Mouse (Mus musculus) lung, postnatal 25 days (tissue): Measurements from ENCODE around the gene Coro7.
"Not testable (repeated sequence)": the region's sequence is repeated elsewhere in the genome, so short reads cannot be mapped to it uniquely, and the experiment has no call there.

Experiments used
- DNase-seq: peaks from one replicate; pipeline ENCODE4 v3.0.0; 2022; ENCODE audit warnings: low spot score

Coro7 gene

DNA sequence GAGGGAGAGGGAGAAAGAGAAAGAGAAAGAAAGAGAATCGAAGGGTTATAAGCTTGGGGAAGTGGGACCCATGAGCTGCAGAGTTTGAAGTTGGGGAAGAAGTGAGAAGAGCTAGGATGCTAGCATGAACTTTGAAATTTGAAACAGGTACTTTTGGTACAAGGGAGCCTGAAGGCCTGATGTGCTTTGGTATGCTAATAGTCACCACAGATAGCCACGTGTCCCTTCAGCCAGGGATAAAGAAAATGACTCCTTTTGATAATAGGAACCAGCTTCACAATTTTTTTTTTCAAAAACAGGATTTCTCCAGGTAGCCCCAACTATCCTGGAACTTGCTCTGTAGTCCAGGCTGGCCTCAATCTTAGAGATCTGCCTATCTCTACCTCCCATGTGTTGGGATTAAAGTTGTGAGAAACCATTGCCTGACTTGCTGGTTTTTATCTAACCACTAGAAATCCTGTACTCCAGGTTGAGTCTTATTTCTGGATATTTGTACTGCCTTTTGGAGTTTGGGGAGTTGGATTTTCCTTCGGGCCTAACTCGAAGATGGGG, 3.1 kb upstream of the Coro7 start:
- DNase-seq, result no peak

DNA sequence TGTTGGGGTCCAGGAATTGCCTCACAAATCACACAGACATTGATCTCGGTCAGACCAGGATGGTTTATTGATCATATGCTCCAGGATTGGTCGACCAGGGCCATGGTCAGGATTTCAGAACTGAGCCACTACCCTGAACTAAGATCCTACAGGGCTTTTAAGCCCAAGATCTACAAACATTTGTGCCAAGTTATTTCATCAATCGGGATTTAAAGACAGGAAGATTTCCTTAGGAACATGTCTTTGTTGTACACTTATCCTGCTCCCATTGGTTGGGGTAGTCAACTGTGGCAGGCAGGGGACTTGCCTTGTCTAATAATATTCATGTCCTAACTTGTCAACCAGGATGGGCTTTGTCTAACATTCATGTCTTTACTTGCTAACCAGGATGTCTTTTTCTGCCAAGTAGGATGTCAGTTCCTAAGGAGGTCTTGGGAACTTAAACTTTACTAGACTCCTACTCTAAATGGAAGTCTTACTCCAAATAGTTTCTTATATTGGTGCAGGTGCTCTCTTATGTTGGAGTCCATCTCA, 1.4 kb upstream of the Coro7 start:
- DNase-seq, result not testable (repeated sequence)

DNA sequence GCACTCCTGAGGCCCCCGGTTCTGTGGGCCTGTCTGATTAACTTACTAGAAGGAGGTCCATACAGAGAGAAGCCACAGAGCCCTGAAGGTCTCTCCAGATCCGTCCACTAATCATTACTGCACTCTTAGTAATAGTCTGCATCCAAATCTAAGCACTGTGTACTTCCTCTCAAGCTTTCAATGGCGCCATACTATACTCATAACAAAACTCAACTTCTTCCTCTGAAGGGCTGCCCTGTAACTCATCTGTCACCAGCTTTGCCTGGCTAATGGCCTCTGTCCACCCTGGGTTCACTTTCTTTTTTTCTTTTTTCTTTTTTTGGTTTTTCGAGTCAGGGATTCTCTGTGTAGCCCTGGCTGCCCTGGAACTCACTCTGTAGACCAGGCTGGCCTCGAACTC, 1.5 kb downstream of the Coro7 start:
- DNase-seq, result no peak

DNA sequence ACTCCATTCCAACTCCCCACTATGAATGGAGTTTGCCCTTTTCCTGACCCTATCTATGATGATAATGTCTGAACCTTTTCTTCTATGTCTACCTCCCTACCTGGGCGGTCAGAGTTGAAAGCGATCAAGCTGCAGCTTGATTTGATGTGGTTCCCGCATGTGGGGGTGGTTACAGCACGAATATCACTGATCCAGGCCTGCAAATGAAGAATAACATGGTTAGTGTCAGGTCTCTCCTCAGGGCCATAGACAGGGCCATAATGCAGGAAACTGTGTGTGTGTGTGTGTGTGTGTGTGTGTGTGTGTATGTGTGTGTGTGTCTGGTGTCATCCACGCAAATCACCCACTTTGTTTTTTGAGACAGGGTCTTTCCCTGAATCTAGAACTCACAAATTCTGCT, 2.7 kb downstream of the Coro7 start:
- DNase-seq, result no peak

DNA sequence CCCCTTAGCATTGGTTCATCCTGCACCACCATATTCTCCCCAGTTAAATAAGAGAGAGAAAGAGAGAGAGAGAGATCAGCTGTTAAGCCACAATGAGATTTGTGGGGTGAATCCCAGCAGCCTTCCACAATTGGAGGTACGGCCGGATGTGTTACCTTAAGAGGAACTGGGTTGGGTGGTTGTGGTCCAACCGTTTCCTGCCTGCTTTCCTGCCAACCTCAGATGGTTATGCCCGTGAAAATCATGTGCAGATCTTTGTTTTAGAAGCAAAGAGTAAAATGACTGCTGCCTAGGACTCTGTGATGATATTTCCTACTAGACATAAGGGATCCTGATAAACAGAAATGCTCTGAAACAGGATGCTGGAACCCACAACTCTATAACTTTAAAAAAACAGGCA, 5.5 kb downstream of the Coro7 start:
- no peak for DNase-seq

DNA sequence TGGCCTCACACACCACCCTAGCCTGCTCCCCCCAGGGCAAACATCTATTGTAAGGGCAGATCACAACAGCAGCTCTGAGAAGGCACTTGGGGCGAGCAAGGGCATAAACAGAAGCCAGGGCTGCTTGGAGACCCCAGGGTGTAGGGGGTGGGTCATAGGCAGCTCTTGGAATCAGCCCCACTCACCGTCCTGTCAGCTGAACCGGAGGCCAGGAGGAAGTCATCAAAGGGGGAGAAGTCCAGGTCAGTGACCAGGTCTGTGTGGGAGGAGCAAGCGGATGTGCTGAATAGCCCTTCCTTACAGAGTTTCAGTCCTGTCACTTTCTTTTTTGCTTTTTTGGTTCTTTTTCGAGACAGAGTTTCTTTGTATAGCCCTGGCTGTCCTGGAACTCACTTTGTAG, 9.3 kb downstream of the Coro7 start:
- DNase-seq, result no peak

DNA sequence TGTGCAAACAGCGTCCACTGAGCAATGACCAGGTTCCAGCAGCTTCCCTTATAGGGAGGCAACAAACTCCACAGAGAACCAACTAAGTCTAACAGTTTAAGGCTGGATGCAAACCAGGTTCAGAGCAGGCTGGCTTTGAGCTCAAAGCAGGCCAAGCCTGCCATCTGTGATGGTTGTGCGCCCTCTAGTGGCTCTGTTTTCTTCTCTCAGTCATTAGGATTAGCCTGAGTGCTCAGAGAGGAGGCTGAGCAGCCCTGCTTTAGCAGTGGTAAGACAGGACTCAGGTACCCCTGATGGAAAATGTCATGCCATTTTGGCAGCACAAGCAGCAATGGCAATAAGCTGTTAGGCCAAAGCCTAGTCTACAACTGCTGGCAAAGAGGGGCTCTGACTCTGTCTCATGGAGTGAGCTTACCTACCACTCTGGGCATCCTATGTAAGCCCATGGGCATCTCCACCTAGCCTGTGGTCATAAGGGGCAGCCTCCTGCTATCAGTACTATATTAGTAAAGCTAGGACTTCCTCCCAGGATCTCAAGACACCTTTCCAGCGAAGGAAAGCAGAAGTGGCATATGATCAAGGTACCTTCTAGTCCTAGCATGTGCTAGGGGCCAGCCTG, 12.3 kb downstream of the Coro7 start:
- peak; percentile 88 for DNase-seq

DNA sequence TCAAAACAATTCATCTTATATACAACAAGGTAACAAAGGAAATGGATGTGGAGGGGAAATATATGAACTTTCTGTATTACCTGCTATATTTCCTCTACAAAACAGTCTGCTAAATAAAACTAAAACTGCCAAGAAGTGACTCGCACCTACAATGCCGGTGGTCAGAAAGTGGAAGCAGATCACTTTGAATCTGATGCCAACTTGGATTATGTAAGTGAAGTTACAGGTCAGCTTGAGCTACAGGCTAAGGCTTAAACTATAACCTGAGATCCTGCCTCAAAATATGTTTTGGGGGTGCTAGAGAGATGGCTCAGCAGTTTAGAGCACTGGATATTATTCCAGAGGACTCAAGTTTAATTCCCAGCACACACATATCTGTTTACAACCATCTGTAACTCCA, 13.9 kb downstream of the Coro7 start:
- DNase-seq, result no peak

DNA sequence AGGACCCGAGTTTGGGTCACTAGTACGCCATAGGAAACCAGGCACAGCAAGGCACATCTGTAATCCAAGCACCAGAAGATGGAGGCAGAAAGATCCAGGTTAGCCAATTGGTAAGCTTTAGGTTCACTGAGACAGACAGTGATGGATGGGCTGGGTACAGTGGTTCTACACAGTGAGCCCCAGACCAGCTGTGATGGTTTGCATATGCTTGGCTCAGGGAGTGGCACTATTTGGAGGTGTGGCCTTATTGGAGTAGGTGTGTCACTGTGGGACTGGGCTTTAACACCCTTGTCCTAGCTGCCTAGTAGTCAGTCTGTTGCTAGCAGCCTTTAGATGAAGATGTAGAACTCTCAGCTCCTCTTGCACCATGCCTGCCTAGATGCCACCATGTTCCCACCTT, 15.8 kb downstream of the Coro7 start:
- DNase-seq, result no peak

DNA sequence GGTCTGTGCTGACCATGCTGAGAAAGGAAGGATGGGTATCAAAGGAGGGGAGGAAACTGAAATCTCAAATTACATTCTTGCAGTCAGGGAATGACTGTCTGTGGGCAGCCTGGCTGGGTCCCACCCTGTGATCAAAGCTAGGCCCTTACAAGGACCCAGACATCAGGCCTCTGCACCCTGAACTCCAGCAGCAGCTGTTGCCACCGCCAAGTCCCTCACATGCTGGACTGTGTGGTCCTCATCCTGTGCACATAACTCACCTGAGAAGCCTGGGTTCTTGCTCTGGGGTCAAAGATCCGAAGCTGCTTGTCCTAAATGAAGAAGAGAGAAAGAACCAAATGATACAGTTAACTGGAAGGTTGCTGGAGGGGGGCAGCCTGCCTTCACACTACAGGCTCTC, 18.0 kb downstream of the Coro7 start:
- no peak for DNase-seq

DNA sequence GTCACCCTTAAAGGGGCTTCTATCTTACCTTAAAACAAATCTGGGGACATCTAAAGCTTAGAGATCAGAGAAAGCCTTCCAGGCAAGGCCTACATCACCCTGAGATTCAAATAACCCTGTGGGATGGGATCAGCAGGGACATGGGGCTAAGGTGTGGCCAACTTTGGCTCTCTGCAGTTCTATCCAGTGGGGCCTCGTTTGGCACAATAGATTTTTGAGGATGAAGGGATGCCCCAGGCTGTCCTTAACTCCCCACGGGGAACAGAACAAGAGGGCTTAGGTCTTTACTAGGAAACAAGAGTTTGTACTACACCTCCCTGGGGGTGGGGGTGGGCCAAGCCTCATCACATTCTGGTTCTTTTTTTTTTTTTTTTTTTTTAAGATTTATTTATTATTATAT, 20.3 kb downstream of the Coro7 start:
- no peak for DNase-seq

DNA sequence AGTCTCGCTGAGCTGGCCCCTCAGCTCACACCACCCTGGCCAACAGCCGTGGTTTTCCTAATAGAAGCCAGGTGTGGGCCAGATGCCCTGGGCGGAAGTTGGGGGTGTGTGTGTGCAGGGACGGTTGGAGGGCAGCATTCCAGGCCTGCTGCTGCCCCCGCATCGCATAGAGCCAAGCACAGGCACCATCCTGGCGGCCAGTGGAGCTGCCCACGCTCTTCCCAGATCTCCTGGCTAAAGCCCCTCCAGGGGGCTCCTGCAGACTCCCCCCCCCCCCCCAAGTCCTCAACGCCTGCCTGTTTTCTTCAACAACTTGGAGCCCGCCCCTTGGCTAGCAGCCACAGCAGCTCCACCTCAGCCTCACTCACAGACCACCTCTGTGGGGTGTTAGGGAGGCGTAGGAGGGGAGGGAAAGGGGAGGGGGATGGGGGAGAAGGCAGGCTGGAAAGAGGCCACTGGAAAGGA, 20.8 kb downstream of the Coro7 start:
- DNase-seq, result no peak

DNA sequence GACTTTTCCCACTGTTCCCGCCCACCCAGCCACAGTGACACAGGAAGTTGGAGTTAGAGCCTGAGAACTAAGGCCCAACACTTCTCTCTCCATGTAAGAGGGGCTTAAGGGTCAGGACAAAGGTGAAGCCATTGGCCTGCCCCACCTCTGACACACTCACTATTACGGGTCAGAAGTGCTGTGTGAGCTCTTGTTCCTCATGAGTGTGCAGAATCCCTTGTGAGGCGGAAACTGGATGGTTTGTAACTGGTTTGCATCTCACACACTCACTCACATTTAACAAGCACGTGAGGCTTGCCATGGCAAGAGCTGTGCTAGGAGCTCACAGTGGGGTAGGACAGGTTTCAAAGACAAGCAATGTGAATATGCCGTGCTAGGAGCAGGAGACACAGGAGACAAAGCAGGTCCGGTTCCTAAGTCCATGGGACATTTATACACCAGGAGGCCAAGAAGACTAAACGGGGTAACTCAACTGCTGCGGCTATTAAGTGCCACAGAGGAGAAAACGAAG, 23.0 kb downstream of the Coro7 start:
- no peak for DNase-seq

DNA sequence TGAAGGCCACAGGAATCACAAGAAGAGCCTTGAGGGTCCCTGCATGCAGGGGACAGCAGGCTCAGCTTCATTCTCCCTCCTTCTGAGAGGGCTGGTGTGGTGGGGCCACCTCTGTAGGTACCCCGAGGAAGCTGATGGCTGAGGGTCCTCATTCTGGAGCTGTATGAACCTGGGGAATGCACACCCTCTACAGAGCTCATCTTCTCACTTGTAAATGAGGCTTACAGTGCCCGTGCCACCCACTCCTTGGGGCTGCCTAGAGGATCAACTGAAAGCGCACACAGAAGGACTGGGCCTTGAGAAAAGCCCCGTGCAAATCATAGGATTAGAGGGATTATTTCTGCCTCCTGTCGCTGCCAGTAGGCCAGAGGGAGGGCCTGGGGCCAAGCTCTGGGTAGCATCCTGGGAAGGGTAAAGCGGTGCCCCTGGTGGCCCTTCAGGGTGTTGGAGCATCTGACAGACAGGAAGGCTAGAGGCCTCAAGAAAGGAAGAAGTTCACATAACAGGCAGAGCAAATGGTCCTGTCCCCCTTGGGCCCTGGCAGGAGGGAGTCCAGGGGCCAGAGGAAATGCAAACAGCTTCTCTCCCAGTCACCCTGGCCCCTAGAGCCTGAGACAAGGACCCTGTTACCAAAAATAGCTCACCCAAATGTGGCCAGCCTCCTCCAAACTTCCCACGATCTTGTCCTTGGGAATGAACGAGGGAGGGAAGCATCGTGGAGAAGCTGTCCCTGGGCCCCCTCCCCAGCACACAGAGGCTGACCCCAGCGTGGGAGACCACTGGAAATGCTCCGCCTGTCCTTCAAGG, 23.6 kb downstream of the Coro7 start:
- DNase-seq, result no peak

DNA sequence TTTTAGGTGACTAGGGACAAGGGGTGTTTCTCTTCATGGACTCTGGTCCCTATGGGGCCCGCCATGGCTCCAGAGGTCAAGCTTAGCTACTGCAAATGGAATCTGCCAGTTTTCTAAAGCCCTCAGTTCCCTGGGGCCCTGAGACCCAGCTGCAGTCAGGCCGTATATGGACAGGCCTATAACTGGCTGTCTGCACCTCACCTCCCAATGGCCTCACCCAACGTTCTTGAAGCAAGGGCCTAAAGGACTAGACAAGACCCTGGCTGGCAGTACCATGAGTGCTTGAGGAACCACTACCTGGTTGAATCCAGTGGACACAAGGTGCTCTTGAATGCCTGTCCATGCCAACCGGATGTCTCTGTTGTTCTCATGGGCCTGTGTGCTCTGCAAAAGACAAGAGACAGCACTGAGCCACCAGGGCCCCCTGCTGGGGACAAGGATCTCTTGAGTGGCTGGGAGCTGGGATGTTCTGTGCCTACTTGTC, 24.3 kb downstream of the Coro7 start:
- DNase-seq, result peak; percentile 50

DNA sequence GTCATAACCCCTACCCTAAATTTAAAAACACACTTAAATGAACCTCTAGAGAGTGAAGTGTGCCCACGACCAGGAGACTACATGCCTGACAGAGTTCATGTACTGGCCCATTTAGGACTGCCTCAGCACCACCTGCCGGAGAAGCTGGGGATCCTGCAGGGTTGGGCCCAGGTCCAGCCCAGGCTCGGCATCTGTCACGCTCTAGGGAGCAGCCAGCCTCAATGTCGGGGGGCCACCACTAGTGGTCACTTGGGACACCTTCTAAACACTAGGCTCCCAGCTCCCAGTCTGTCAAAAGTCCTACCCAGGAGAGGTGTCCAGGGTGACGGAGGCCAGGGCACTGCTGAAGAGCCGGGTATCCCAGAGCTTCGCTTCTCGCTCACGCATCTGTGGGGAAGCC, 24.9 kb downstream of the Coro7 start:
- DNase-seq, result no peak

DNA sequence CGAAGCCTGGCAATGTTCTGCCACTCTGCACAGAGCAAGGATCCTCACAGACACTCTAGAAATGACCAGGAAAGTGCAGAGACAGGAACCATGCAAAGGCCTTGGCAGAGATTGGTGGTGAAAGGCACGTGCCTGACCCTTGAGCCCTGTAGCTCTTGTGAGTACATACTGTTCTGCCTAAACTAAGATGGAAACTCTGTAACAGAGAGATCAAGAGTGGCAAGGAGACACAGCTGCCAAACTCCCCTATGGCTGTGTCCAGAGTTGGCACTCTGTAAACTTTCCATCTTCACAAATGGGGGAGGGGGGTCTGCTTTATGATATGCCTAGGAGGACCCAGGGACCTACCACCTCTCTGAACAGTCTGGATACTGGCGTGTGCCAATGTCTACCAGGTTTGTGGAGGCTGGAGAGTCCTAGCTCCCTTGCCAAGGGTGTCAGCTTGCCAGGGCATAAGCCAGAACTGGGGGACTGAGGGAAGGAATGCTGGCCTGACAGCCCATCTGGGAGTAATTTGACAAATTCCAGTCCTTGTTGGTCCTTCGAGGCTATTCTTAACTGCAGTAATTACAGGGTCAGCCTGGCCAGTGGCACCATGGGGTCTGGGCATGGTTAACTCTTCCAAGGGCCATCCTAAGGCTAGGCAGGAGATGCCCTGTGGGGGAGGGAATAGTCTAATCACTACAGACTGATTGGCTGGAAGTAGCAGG, 26.7 kb downstream of the Coro7 start:
- peak; percentile 55 for DNase-seq

DNA sequence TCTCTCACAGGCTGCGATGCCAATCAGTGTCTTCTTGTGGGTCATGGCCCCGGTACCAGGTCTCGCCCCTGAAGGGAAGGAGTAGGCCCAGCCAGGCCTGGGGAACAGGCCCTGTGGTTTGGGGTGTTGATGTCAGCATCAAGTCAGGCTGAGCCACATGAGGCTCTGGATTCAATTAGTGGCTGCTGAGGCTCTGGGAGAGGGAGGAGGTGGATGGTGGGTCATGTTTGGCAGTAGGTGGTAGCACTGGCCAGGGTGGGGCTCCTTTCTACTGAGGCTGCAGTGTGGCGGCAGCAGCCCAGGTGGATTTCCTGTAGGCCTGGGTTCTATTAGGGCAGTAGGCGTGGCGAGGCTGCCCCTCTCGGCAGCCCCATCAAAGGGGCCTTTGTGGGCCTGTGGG, 28.0 kb downstream of the Coro7 start:
- no peak for DNase-seq

DNA sequence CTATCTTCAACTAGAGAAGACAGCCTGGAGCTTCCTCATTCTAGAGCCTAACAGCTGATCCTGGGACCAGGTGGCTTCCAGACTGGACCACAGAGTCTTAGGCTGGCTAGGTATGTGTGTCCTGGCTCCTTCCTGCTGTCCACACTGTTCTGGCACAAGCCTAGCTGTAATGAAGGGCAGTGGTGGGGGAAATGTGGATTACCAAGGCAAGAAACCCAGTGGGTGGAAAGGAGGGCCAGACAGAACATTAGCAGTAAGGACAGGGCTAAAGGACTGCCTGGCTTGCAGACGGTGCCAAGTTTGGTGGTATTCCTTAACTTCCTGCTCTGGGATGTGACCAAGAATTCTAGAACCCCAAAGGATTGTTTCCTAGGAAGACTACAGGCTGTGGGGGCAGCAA, 28.5 kb downstream of the Coro7 start:
- DNase-seq, result no peak

DNA sequence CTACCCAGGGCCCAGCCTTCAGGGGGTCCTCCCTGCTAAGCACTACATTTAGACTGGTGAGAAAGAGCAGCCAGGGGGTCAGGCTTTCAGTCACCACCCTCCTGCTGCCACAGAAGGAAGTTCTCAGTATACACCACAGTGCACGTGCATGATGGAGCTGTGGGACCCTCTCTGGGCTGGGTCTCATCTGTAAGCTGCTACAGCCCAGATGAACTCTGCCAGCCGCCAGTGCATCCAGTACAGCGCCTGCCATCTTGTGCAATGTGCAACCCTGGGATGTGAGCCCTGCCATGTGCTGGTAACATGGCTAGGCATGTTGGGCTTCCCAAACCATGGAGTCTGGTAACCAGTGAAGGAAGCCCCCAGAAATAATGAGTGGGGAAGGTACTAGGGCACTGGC, 29.4 kb downstream of the Coro7 start:
- no peak for DNase-seq

DNA sequence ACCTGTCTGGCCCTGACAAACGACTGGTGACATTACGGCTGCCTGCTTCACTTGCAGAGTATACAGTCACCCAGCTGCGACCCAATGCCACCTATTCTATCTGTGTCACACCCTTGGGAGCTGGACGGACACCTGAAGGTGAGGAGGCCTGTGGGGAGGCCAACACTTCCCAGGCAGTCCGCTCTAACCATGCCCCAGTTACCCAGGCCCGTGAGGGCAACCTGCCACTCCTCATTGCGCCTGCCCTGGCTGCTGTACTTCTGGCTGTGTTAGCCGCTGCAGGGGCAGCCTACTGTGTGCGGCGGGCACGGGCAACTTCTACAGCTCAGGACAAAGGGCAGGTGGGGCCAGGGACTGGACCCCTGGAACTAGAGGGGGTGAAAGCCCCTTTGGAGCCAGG, 29.9 kb downstream of the Coro7 start:
- no peak for DNase-seq

DNA sequence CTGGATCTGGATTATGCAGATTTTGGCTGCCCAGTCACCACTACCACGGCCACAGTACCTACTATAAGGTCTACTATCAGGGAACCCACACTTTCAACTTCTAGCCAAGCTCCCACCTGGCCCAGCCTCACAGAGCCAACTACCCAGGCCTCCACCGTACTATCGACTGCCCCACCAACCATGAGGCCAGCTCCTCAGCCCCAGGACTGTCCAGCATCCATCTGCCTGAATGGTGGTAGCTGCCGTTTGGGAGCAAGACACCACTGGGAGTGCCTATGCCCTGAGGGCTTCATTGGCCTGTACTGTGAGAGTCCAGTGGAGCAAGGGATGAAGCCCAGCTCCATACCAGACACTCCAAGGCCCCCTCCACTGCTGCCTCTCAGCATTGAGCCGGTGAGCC, 30.4 kb downstream of the Coro7 start:
- DNase-seq, result no peak
